Mouse (Mus musculus): ENCODE data around the gene Mad1l1. TPM values are rescaled to one million over a fixed set of nuclear protein-coding genes. Genes with fewer than 3 reads are reported as not detected.

Mad1l1 gene
- polyA plus RNA-seq, 1 experiment: 12.6 TPM

- TF ChIP-seq CTCF (conservative IDR thresholded peaks at IDR 0.05; ENCODE audit: insufficient read depth, insufficient read length, low read depth, low read length) (no peak), POLR2A (IDR thresholded peaks at IDR 0.05; ENCODE audit: low read depth, low read length) (no peak)
- H3K4me1 ChIP-seq (ENCODE audit: control insufficient read depth, insufficient read depth, low read length): peaks cover 6% of the 10 kb centered on the region; the same call in 1 of the 2 replicates
- no peak overlapping the region for H3K4me3 ChIP-seq (ENCODE audit: insufficient read depth, low read depth, low read length)
- H3K36me3 ChIP-seq (ENCODE audit: control insufficient read depth, insufficient read depth, low read length): no peaks in the 10 kb centered on the region
- H3K27me3 ChIP-seq (replicated peaks; ENCODE audit: control insufficient read depth, insufficient read depth, low read length): no peaks in the 10 kb centered on the region
- DNase-seq: peak; percentile 70
- H3K27ac ChIP-seq (ENCODE audit: insufficient read depth, low read depth, low read length): peak overlapping the region; percentile 62; the same call in 1 of the 2 replicates
- WGBS: 41% methylated on average over 19 of the region's 19 CpGs
Measured at GRCm38 (mm10) chr5:140208743-140209409, 112.5 kb downstream of the Mad1l1 start.

DNA sequence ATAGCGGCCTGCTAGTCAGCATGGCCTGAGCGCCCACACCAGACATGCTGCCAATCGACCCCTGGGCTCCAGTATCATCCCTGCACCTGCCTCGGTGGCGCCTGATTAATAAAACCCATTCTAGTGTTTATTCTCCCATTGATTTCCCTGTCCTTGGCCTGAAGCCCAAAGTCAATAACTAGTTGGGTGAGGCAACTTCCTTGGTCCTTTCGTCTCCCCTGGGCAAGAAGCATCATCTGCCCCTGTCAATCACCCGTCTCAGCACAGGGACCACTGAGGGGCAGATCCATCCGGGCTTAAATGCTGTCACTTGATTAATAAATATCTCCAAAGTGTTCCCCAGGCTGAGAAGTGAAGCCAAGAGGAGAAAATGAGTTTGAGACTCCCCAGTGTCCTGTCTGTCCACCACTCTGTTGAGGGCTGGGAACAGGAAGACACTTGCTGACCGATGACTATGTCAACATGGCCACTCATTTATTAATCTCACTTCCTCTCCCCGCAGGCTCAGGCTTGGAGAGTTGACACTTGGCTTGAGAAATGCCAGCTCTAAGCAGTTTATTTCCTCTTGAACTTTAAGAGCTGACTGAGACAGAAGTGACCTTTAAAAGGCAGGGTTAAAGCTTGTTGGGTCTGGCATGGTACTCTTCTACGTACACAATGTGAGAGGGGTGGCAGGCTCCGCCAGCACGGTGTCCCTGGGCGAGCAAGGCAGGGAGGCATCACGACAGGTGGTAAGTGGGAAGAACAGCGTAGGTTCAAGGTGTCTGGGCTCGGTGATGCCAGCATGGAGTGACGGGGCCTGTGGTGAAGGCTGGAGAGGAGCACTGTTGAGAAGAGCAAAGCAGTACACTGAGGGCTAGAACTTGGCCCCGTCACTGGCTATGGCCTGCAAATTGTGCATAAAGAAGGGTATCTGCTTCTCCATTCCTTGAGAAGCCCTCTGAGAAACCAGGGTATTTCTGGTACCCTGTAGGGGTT, 114.3 kb downstream of the Mad1l1 start:
- Histone ChIP-seq H3K27me3 (replicated peaks; ENCODE audit: control insufficient read depth, insufficient read depth, low read length) (no peaks in the 10 kb centered on the region), H3K4me3 (ENCODE audit: insufficient read depth, low read depth, low read length) (no peak overlapping the region), H3K4me1 (ENCODE audit: control insufficient read depth, insufficient read depth, low read length) (peaks cover 6% of the 10 kb centered on the region; the same call in 1 of the 2 replicates), H3K36me3 (ENCODE audit: control insufficient read depth, insufficient read depth, low read length) (no peaks in the 10 kb centered on the region), H3K27ac (ENCODE audit: insufficient read depth, low read depth, low read length) (peak overlapping the region; percentile 21)
- no peak for TF ChIP-seq CTCF (conservative IDR thresholded peaks at IDR 0.05; ENCODE audit: insufficient read depth, insufficient read length, low read depth, low read length)
- TF ChIP-seq POLR2A (IDR thresholded peaks at IDR 0.05; ENCODE audit: low read depth, low read length): no peak
- WGBS: 78% methylated on average over 19 of the region's 19 CpGs
- DNase-seq: peak; percentile 70

DNA sequence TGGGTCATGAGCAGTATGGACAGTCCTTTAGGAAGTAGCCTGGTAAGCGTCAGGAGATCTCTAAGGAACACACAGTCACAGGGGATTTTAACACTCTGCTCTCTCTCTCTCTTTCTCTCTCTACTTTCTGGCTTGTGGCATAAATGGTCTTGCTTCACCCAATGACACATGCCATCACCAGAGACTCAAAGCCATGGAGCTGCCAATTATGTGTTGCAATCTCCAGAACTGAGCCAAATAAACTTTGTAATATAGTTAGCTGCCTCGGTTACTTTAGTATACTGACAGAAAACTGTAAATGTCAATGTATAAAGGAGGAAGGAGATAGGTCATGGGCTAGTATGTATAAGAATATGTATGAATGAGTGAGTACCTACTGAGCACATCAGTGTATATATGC, 115.4 kb downstream of the Mad1l1 start:
- Histone ChIP-seq H3K27me3 (replicated peaks; ENCODE audit: control insufficient read depth, insufficient read depth, low read length) (no peaks in the 10 kb centered on the region), H3K4me1 (ENCODE audit: control insufficient read depth, insufficient read depth, low read length) (peaks cover 6% of the 10 kb centered on the region; the same call in 1 of the 2 replicates), H3K36me3 (ENCODE audit: control insufficient read depth, insufficient read depth, low read length) (no peaks in the 10 kb centered on the region), H3K4me3 (ENCODE audit: insufficient read depth, low read depth, low read length) (no peak overlapping the region), H3K27ac (ENCODE audit: insufficient read depth, low read depth, low read length) (no peak overlapping the region)
- TF ChIP-seq CTCF (conservative IDR thresholded peaks at IDR 0.05; ENCODE audit: insufficient read depth, insufficient read length, low read depth, low read length) (no peak), POLR2A (IDR thresholded peaks at IDR 0.05; ENCODE audit: low read depth, low read length) (no peak)
- DNase-seq: no peak
- 88% methylated on average over 2 of the region's 2 CpGs for WGBS

DNA sequence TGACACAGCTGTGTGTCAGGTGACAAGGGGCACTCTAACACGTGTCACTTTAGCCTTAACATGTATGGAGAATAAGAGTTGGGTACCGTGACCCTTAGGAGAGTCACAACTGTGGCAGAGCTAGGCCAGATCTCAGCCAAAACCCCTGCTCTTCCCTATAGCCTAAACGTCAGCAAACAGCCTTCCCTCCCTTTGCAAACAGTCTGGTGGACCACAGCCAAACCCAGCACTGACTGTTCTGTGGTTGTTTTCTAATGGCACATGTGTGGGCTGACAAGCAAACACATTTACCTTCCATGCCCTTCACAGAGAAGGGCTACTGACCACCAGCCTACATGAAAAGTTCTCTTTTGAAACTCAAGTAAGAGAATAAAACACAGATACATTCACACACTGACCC, 116.9 kb downstream of the Mad1l1 start:
- TF ChIP-seq POLR2A (IDR thresholded peaks at IDR 0.05; ENCODE audit: low read depth, low read length): no peak
- no peak for TF ChIP-seq CTCF (conservative IDR thresholded peaks at IDR 0.05; ENCODE audit: insufficient read depth, insufficient read length, low read depth, low read length)
- H3K27me3 ChIP-seq (replicated peaks; ENCODE audit: control insufficient read depth, insufficient read depth, low read length): no peaks in the 10 kb centered on the region
- peaks cover 6% of the 10 kb centered on the region; the same call in 1 of the 2 replicates for H3K4me1 ChIP-seq (ENCODE audit: control insufficient read depth, insufficient read depth, low read length)
- no peaks in the 10 kb centered on the region for H3K36me3 ChIP-seq (ENCODE audit: control insufficient read depth, insufficient read depth, low read length)
- H3K27ac ChIP-seq (ENCODE audit: insufficient read depth, low read depth, low read length): no peak overlapping the region
- 72% methylated on average over 3 of the region's 3 CpGs for WGBS
- H3K4me3 ChIP-seq (ENCODE audit: insufficient read depth, low read depth, low read length): no peak overlapping the region
- no peak for DNase-seq

- Histone ChIP-seq H3K36me3 (ENCODE audit: control insufficient read depth, insufficient read depth, low read length) (no peaks in the 10 kb centered on the region), H3K4me3 (ENCODE audit: insufficient read depth, low read depth, low read length) (no peak overlapping the region), H3K27ac (ENCODE audit: insufficient read depth, low read depth, low read length) (no peak overlapping the region), H3K4me1 (ENCODE audit: control insufficient read depth, insufficient read depth, low read length) (peaks cover 6% of the 10 kb centered on the region; the same call in 1 of the 2 replicates), H3K27me3 (replicated peaks; ENCODE audit: control insufficient read depth, insufficient read depth, low read length) (no peaks in the 10 kb centered on the region)
- WGBS: 89% methylated on average over 5 of the region's 5 CpGs
- DNase-seq: no peak
- TF ChIP-seq CTCF (conservative IDR thresholded peaks at IDR 0.05; ENCODE audit: insufficient read depth, insufficient read length, low read depth, low read length) (no peak), POLR2A (IDR thresholded peaks at IDR 0.05; ENCODE audit: low read depth, low read length) (no peak)
Measured at GRCm38 (mm10) chr5:140204037-140204436, 117.3 kb downstream of the Mad1l1 start.

DNA sequence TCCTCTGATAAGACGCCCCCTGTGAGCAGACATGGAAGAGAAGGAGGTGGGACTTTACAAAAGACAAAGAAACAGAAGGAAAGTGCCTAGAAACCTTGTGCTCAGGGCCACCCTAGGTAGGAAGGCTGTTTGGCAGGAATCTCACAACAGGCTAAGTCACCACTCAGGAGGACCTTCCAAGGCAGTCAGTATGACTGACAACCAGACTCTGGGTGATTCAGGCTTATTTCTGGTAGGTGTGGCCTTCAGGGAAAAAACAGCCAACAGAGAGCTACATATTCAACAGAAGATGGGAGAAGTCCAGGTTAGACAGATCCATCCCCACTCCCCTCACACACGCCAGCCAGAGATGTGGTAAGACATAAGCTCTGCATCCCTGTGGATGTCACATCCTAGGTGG, 118.9 kb downstream of the Mad1l1 start:
- no peaks in the 10 kb centered on the region for H3K36me3 ChIP-seq (ENCODE audit: control insufficient read depth, insufficient read depth, low read length)
- H3K27me3 ChIP-seq (replicated peaks; ENCODE audit: control insufficient read depth, insufficient read depth, low read length): no peaks in the 10 kb centered on the region
- DNase-seq: no peak
- no peak for TF ChIP-seq CTCF (conservative IDR thresholded peaks at IDR 0.05; ENCODE audit: insufficient read depth, insufficient read length, low read depth, low read length)
- no peak for TF ChIP-seq POLR2A (IDR thresholded peaks at IDR 0.05; ENCODE audit: low read depth, low read length)
- 93% methylated on average over 2 of the region's 2 CpGs for WGBS
- no peak overlapping the region for H3K4me3 ChIP-seq (ENCODE audit: insufficient read depth, low read depth, low read length)
- no peak overlapping the region for H3K27ac ChIP-seq (ENCODE audit: insufficient read depth, low read depth, low read length)
- H3K4me1 ChIP-seq (ENCODE audit: control insufficient read depth, insufficient read depth, low read length): no peaks in the 10 kb centered on the region

DNA sequence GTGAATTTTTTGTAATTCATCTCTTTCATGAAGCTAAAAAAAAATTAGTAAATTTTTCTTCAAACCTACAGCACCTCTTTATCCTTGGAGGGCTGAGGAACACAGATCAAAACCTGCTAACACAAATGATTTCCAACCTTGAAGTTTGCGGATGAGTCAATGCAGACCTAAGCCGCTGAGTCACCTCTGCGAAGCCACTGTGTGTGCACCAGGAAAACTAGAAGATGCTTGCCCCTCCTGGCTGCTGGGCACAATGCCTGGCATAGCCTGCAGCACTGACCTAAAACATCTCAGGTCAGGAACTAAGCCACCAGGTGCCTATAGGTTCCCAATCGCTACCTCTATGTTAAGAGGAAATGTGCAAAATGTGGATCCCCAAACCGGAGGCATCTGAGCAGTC, 119.8 kb downstream of the Mad1l1 start:
- H3K36me3 ChIP-seq (ENCODE audit: control insufficient read depth, insufficient read depth, low read length): no peaks in the 10 kb centered on the region
- 89% methylated on average over 5 of the region's 5 CpGs for WGBS
- H3K27me3 ChIP-seq (replicated peaks; ENCODE audit: control insufficient read depth, insufficient read depth, low read length): no peaks in the 10 kb centered on the region
- TF ChIP-seq POLR2A (IDR thresholded peaks at IDR 0.05; ENCODE audit: low read depth, low read length): no peak
- no peak for TF ChIP-seq CTCF (conservative IDR thresholded peaks at IDR 0.05; ENCODE audit: insufficient read depth, insufficient read length, low read depth, low read length)
- DNase-seq: no peak
- H3K27ac ChIP-seq (ENCODE audit: insufficient read depth, low read depth, low read length): no peak overlapping the region
- H3K4me3 ChIP-seq (ENCODE audit: insufficient read depth, low read depth, low read length): no peak overlapping the region
- no peaks in the 10 kb centered on the region for H3K4me1 ChIP-seq (ENCODE audit: control insufficient read depth, insufficient read depth, low read length)

Measured in kidney, adult 2 months (tissue).